Mouse (Mus musculus): Measurements from ENCODE around the gene Arhgap9. TPM values are rescaled to one million over a fixed set of nuclear protein-coding genes. Genes with fewer than 3 reads are reported as not detected.

Arhgap9 gene
- total RNA-seq (2017): 13.6 and 24.3 TPM in 2 replicates

- no peak for ATAC-seq (replicated peaks; ENCODE audit: low read depth, poor library complexity, severe bottlenecking)
These were observed at the start of gene Arhgap9 for GRCm38 (mm10) chr10:127321621-127322020. Arhgap9 (plus strand) TSS chr10:127321964.

GRCm38 (mm10) chr10:127272371-127272770, 49.4 kb upstream of the Arhgap9 start:
- ATAC-seq (replicated peaks; ENCODE audit: low read depth, poor library complexity, severe bottlenecking): no peak

GRCm38 (mm10) chr10:127274261-127275022, 47.3 kb upstream of the Arhgap9 start:
- no peak for ATAC-seq (replicated peaks; ENCODE audit: low read depth, poor library complexity, severe bottlenecking)

- no peak for ATAC-seq (replicated peaks; ENCODE audit: low read depth, poor library complexity, severe bottlenecking)
These were observed 42.0 kb upstream of the Arhgap9 start for GRCm38 (mm10) chr10:127279730-127280129.

- no peak for ATAC-seq (replicated peaks; ENCODE audit: low read depth, poor library complexity, severe bottlenecking)
These were observed 40.4 kb upstream of the Arhgap9 start for GRCm38 (mm10) chr10:127281316-127281715.

- ATAC-seq (replicated peaks; ENCODE audit: low read depth, poor library complexity, severe bottlenecking): no peak
These were observed 39.0 kb upstream of the Arhgap9 start for GRCm38 (mm10) chr10:127282620-127283215.

GRCm38 (mm10) chr10:127284105-127284622, 37.6 kb upstream of the Arhgap9 start:
- no peak for ATAC-seq (replicated peaks; ENCODE audit: low read depth, poor library complexity, severe bottlenecking)

GRCm38 (mm10) chr10:127284724-127285500, 36.9 kb upstream of the Arhgap9 start:
- ATAC-seq (replicated peaks; ENCODE audit: low read depth, poor library complexity, severe bottlenecking): no peak

- no peak for ATAC-seq (replicated peaks; ENCODE audit: low read depth, poor library complexity, severe bottlenecking)
These were observed 36.1 kb upstream of the Arhgap9 start for GRCm38 (mm10) chr10:127285644-127286043.

- no peak for ATAC-seq (replicated peaks; ENCODE audit: low read depth, poor library complexity, severe bottlenecking)
These were observed 35.6 kb upstream of the Arhgap9 start for GRCm38 (mm10) chr10:127286194-127286593.

GRCm38 (mm10) chr10:127286730-127287129, 35.0 kb upstream of the Arhgap9 start:
- no peak for ATAC-seq (replicated peaks; ENCODE audit: low read depth, poor library complexity, severe bottlenecking)

- ATAC-seq (replicated peaks; ENCODE audit: low read depth, poor library complexity, severe bottlenecking): no peak
These were observed 34.4 kb upstream of the Arhgap9 start for GRCm38 (mm10) chr10:127287271-127287935.

- no peak for ATAC-seq (replicated peaks; ENCODE audit: low read depth, poor library complexity, severe bottlenecking)
These were observed 33.8 kb upstream of the Arhgap9 start for GRCm38 (mm10) chr10:127287936-127288293.

GRCm38 (mm10) chr10:127288328-127288799, 33.4 kb upstream of the Arhgap9 start:
- no peak for ATAC-seq (replicated peaks; ENCODE audit: low read depth, poor library complexity, severe bottlenecking)

GRCm38 (mm10) chr10:127288800-127289572, 32.8 kb upstream of the Arhgap9 start, which contains the start of gene Mbd6:
Mbd6 (minus strand) TSS chr10:127289018.
- ATAC-seq (replicated peaks; ENCODE audit: low read depth, poor library complexity, severe bottlenecking): peak; percentile 36

GRCm38 (mm10) chr10:127289573-127290191, 32.1 kb upstream of the Arhgap9 start:
- ATAC-seq (replicated peaks; ENCODE audit: low read depth, poor library complexity, severe bottlenecking): peak; percentile 4; the same call in 1 of the 2 replicates

- peak; percentile 68 for ATAC-seq (replicated peaks; ENCODE audit: low read depth, poor library complexity, severe bottlenecking)
These were observed 31.3 kb upstream of the Arhgap9 start for GRCm38 (mm10) chr10:127290307-127290929.

Data from common myeloid progenitor, adult 5-6 weeks (primary cell).